Mouse (Mus musculus) MEL (cell line): ENCODE data around the gene Bach2.

Experiments
- CHD1 ChIP-seq: IDR thresholded peaks from 2 replicates; pipeline ENCODE4 v1.6.1; 2012; ENCODE audit warnings: low read depth, mild to moderate bottlenecking, inconsistent platforms, low read length, improper control_type of control experiment
- CTCF ChIP-seq, 3 experiments: IDR thresholded peaks in 2 of 3; conservative IDR thresholded peaks in 1 of 3; 2 replicates each; pipeline ENCODE4 v1.5.1; 2011 to 2012; ENCODE audit warnings: low read length in 3 of 3, low read depth in 2 of 3, mild to moderate bottlenecking in 2 of 3, improper control_type of control experiment in 1 of 3, inconsistent platforms in 1 of 3, mixed read lengths in 1 of 3, moderate library complexity in 1 of 3; ENCODE audit not compliant: control insufficient read depth in 1 of 3, insufficient read depth in 1 of 3, poor library complexity in 1 of 3, severe bottlenecking in 1 of 3
- KAT2A ChIP-seq: conservative IDR thresholded peaks from 2 replicates; pipeline ENCODE4 v1.6.1; 2012; ENCODE audit warnings: low read depth, low read length, improper control_type of control experiment, inconsistent platforms
- MAX ChIP-seq: IDR thresholded peaks from 2 replicates; pipeline ENCODE4 v1.6.1; 2011; ENCODE audit warnings: low read length, improper control_type of control experiment
- POLR2A ChIP-seq, 2 experiments: IDR thresholded peaks; 2 replicates each; pipeline ENCODE4 v1.6.1; 2011 to 2012; ENCODE audit warnings: low read length in 2 of 2, mild to moderate bottlenecking in 2 of 2, control low read depth in 1 of 2, improper control_type of control experiment in 1 of 2, low read depth in 1 of 2, moderate library complexity in 1 of 2; ENCODE audit not compliant: control insufficient read depth in 1 of 2, insufficient read depth in 1 of 2, poor library complexity in 1 of 2
- POLR2AphosphoS5 ChIP-seq: IDR thresholded peaks from 2 replicates; pipeline ENCODE4 v1.6.1; 2012; ENCODE audit warnings: low read depth, borderline replicate concordance, mild to moderate bottlenecking, inconsistent platforms, low read length, moderate library complexity, mixed read lengths
- RAD21 ChIP-seq: IDR thresholded peaks from 2 replicates; pipeline ENCODE4 v1.6.1; 2011; ENCODE audit warnings: mild to moderate bottlenecking, low read depth, low read length, improper control_type of control experiment
- ZMIZ1 ChIP-seq: IDR thresholded peaks from 2 replicates; pipeline ENCODE4 v1.6.1; 2012; ENCODE audit warnings: low read depth, mild to moderate bottlenecking, inconsistent platforms, low read length, improper control_type of control experiment, moderate library complexity

DNA sequence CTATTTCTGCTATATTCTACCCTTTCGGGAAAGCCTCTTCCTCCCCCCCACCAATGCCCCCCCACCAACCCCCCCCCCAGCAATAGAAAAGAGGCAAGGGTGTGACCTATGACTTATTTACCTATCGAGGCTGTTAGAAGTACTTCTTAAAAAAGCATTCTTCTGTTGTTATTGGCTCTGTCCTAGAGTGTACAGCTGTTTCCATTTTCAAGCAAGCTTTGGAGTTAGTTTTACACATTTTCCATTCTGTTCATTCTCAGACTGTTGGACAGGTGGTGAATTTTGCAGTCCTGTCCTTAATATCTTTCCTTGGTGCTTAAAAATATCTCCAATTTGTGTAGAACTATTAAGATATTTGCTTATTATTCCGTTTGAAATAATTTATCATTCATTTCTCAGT is 134.9 kb downstream of the Bach2 start:
- TF ChIP-seq CTCF (IDR thresholded peaks at IDR 0.05 in 2 of 3, conservative IDR thresholded peaks at IDR 0.05 in 1 of 3; ENCODE audit: control insufficient read depth in 1 of 3, insufficient read depth in 1 of 3, low read depth in 2 of 3, low read length in 3 of 3, poor library complexity in 1 of 3, severe bottlenecking in 1 of 3) (no peak), MAX (no peak), KAT2A (no peak), POLR2AphosphoS5 (no peak), POLR2A (IDR thresholded peaks at IDR 0.05; ENCODE audit: control insufficient read depth in 1 of 2, insufficient read depth in 1 of 2, low read depth in 1 of 2, low read length in 2 of 2, poor library complexity in 1 of 2) (no peak), RAD21 (no peak), CHD1 (no peak), ZMIZ1 (no peak)
